Mouse (Mus musculus) bone marrow, adult 2 months (tissue): Measurements from ENCODE around the gene Pcf11.

Experiments
- CTCF ChIP-seq: fragments of 200-500 bp; IDR thresholded peaks from 2 replicates; pipeline ENCODE4 v1.5.1; 2011; ENCODE audit warnings: low read length, control low read depth; ENCODE audit not compliant: control insufficient read depth, insufficient read depth
- POLR2A ChIP-seq: fragments of 200-500 bp; IDR thresholded peaks from 2 replicates; pipeline ENCODE4 v1.6.1; 2011; ENCODE audit warnings: low read depth, mild to moderate bottlenecking, control low read depth, low read length, borderline replicate concordance; ENCODE audit not compliant: control insufficient read depth

GRCm38 (mm10) chr7:92647790-92648189 is 21.9 kb downstream of the Pcf11 start:
- TF ChIP-seq POLR2A = no peak
- TF ChIP-seq CTCF = no peak
